Mouse (Mus musculus): ENCODE results near the gene Rbm20. TPM values are rescaled to one million over a fixed set of nuclear protein-coding genes. Genes with fewer than 3 reads are reported as not detected.

Gene Rbm20
- total and polyA plus RNA-seq, 3 experiments, result 37.3 to 58.6 TPM; not detected in 1

GRCm38 (mm10) chr19:53638727-53639126 lies 38.4 kb upstream of the Rbm20 start:
- Histone ChIP-seq H3K36me3 (ENCODE audit: control insufficient read depth in 1 of 2, insufficient read depth in 2 of 2, low read length in 2 of 2) (peaks cover 0 to 77% of the 10 kb centered on the region in 2 experiments; a peak in 2 of 4 replicates), H3K27me3 (ENCODE audit: control insufficient read depth in 1 of 2, insufficient read depth in 2 of 2, low read length in 2 of 2) (no peaks in the 10 kb centered on the region), H3K4me3 (ENCODE audit: control insufficient read depth in 1 of 2, insufficient read depth in 1 of 2, low read depth in 2 of 2, low read length in 2 of 2) (no peak overlapping the region), H3K9me3 (replicated peaks; ENCODE audit: insufficient read depth, low read length) (no peaks in the 10 kb centered on the region), H3K27ac (ENCODE audit: control insufficient read depth, low read depth, low read length) (no peak overlapping the region), H3K4me1 (ENCODE audit: control insufficient read depth in 1 of 2, insufficient read depth in 2 of 2, low read length in 2 of 2) (no peaks in the 10 kb centered on the region), H3K9ac (ENCODE audit: control insufficient read depth, low read depth, low read length, poor library complexity, severe bottlenecking) (no peak overlapping the region), H3K79me2 (ENCODE audit: control insufficient read depth, insufficient read depth, low read length, poor library complexity) (no peaks in the 10 kb centered on the region)
- TF ChIP-seq CTCF (IDR thresholded peaks at IDR 0.05 in 2 of 3, conservative IDR thresholded peaks at IDR 0.05 in 1 of 3; ENCODE audit: control insufficient read depth in 1 of 3, insufficient read depth in 1 of 3, low read depth in 2 of 3, low read length in 3 of 3, poor library complexity in 1 of 3, severe bottlenecking in 1 of 3) (peak in 1 of 3 experiments; percentile 14; a peak in 1 of 6 replicates), KAT2A (conservative IDR thresholded peaks at IDR 0.05; ENCODE audit: low read depth, low read length) (no peak), TBP (IDR thresholded peaks at IDR 0.05; ENCODE audit: low read depth, low read length) (no peak), BHLHE40 (IDR thresholded peaks at IDR 0.05; ENCODE audit: borderline replicate concordance, low read depth, low read length) (no peak), EP300 (IDR thresholded peaks at IDR 0.05; ENCODE audit: low read depth in 1 of 2, low read length in 2 of 2) (no peak), TAL1 (IDR thresholded peaks at IDR 0.05; ENCODE audit: low read length) (no peak)
- DNase-seq (ENCODE audit: low read depth, low spot score), result no peak

- H3K36me3 ChIP-seq (ENCODE audit: control insufficient read depth in 1 of 2, insufficient read depth in 2 of 2, low read length in 2 of 2), result peaks cover 0 to 47% of the 10 kb centered on the region in 2 experiments; a peak in 2 of 4 replicates
- peak in 2 of 3 experiments; percentile 20 to 38; a peak in 4 of 6 replicates for TF ChIP-seq CTCF (IDR thresholded peaks at IDR 0.05 in 2 of 3, conservative IDR thresholded peaks at IDR 0.05 in 1 of 3; ENCODE audit: control insufficient read depth in 1 of 3, insufficient read depth in 1 of 3, low read depth in 2 of 3, low read length in 3 of 3, poor library complexity in 1 of 3, severe bottlenecking in 1 of 3)
- TF ChIP-seq E2F4 (IDR thresholded peaks at IDR 0.05; ENCODE audit: borderline replicate concordance, low read depth, low read length), result no peak
- H3K9ac ChIP-seq (ENCODE audit: control insufficient read depth, low read depth, low read length, poor library complexity, severe bottlenecking), result no peak overlapping the region
- no peak overlapping the region for H3K27ac ChIP-seq (ENCODE audit: control insufficient read depth, low read depth, low read length)
- no peaks in the 10 kb centered on the region for H3K79me2 ChIP-seq (ENCODE audit: control insufficient read depth, insufficient read depth, low read length, poor library complexity)
- no peaks in the 10 kb centered on the region for H3K4me1 ChIP-seq (ENCODE audit: control insufficient read depth in 1 of 2, insufficient read depth in 2 of 2, low read length in 2 of 2)
- no peaks in the 10 kb centered on the region for H3K9me3 ChIP-seq (replicated peaks; ENCODE audit: insufficient read depth, low read length)
- no peaks in the 10 kb centered on the region for H3K27me3 ChIP-seq (ENCODE audit: control insufficient read depth in 1 of 2, insufficient read depth in 2 of 2, low read length in 2 of 2)
- peak; percentile 75 for DNase-seq (ENCODE audit: low read depth, low spot score)
- no peak overlapping the region for H3K4me3 ChIP-seq (ENCODE audit: control insufficient read depth in 1 of 2, insufficient read depth in 1 of 2, low read depth in 2 of 2, low read length in 2 of 2)
Measured at GRCm38 (mm10) chr19:53644020-53644595, 33.0 kb upstream of the Rbm20 start.

GRCm38 (mm10) chr19:53647301-53647700 lies 29.8 kb upstream of the Rbm20 start:
- TF ChIP-seq EP300 (IDR thresholded peaks at IDR 0.05; ENCODE audit: low read depth in 1 of 2, low read length in 2 of 2) (no peak), TAL1 (IDR thresholded peaks at IDR 0.05; ENCODE audit: low read length) (no peak), BHLHE40 (IDR thresholded peaks at IDR 0.05; ENCODE audit: borderline replicate concordance, low read depth, low read length) (no peak), ELF1 (IDR thresholded peaks at IDR 0.05; ENCODE audit: low read depth, low read length) (no peak), MEF2A (IDR thresholded peaks at IDR 0.05; ENCODE audit: extremely low read depth, insufficient replicate concordance, low read depth, low read length, poor library complexity, severe bottlenecking) (no peak), CHD1 (IDR thresholded peaks at IDR 0.05; ENCODE audit: low read depth, low read length) (no peak), MYC (IDR thresholded peaks at IDR 0.05; ENCODE audit: low read depth, low read length) (no peak), JUND (IDR thresholded peaks at IDR 0.05; ENCODE audit: low read depth, low read length) (no peak), POLR2AphosphoS2 (IDR thresholded peaks at IDR 0.05; ENCODE audit: low read length) (no peak), RAD21 (IDR thresholded peaks at IDR 0.05; ENCODE audit: low read depth, low read length) (no peak), MAZ (IDR thresholded peaks at IDR 0.05; ENCODE audit: low read depth, low read length) (no peak), MAX (IDR thresholded peaks at IDR 0.05; ENCODE audit: low read length) (no peak), TCF12 (IDR thresholded peaks at IDR 0.05; ENCODE audit: low read depth, low read length) (no peak), ZKSCAN1 (IDR thresholded peaks at IDR 0.05; ENCODE audit: low read depth, low read length) (no peak), ZMIZ1 (IDR thresholded peaks at IDR 0.05; ENCODE audit: low read depth, low read length) (no peak), KAT2A (conservative IDR thresholded peaks at IDR 0.05; ENCODE audit: low read depth, low read length) (no peak), ZNF384 (IDR thresholded peaks at IDR 0.05; ENCODE audit: low read depth, low read length) (no peak)
- Histone ChIP-seq H3K9ac (ENCODE audit: control insufficient read depth, low read depth, low read length, poor library complexity, severe bottlenecking) (no peak overlapping the region), H3K4me3 (ENCODE audit: control insufficient read depth in 1 of 2, insufficient read depth in 1 of 2, low read depth in 2 of 2, low read length in 2 of 2) (no peak overlapping the region), H3K9me3 (replicated peaks; ENCODE audit: insufficient read depth, low read length) (no peaks in the 10 kb centered on the region), H3K79me2 (ENCODE audit: control insufficient read depth, insufficient read depth, low read length, poor library complexity) (no peaks in the 10 kb centered on the region), H3K4me1 (ENCODE audit: control insufficient read depth in 1 of 2, insufficient read depth in 2 of 2, low read length in 2 of 2) (peaks cover 0 to 4% of the 10 kb centered on the region in 2 experiments; a peak in 1 of 4 replicates), H3K27me3 (ENCODE audit: control insufficient read depth in 1 of 2, insufficient read depth in 2 of 2, low read length in 2 of 2) (no peaks in the 10 kb centered on the region), H3K27ac (ENCODE audit: control insufficient read depth, low read depth, low read length) (no peak overlapping the region), H3K36me3 (ENCODE audit: control insufficient read depth in 1 of 2, insufficient read depth in 2 of 2, low read length in 2 of 2) (peaks cover 0 to 20% of the 10 kb centered on the region in 2 experiments; a peak in 2 of 4 replicates)
- DNase-seq (ENCODE audit: low read depth, low spot score), result no peak

Measured in MEL (cell line).